Mouse (Mus musculus) heart, embryonic 14.5 days (tissue): ENCODE measurements around the gene Tbx3. TPM values are rescaled to one million over a fixed set of nuclear protein-coding genes. Genes with fewer than 3 reads are reported as not detected.

Experiments
- ATAC-seq: fragments of 200-750 bp; cut with Nextera tagmentation; 2 replicates; pipeline ENCODE4 v1.8.0; 2017; ENCODE audit warnings: low read depth, moderate TSS enrichment; ENCODE audit not compliant: insufficient number of reproducible peaks, insufficient read depth, low FRiP score
- H3K27ac ChIP-seq, 2 experiments: fragments of 200-500 bp in 1 of 2; fragments of 300-500 bp in 1 of 2; sonication (generic) in 1 of 2; replicated peaks in 1 of 2; 2 replicates each; pipeline ENCODE4 v1.5.1; 2012 to 2014; ENCODE audit warnings: low read depth in 2 of 2, low read length in 2 of 2, control low read depth in 1 of 2, mild to moderate bottlenecking in 1 of 2, mixed read lengths in 1 of 2; ENCODE audit not compliant: control insufficient read depth in 1 of 2, insufficient read depth in 1 of 2
- H3K27me3 ChIP-seq: fragments of 300-500 bp; sonication (generic); 2 replicates; pipeline ENCODE4 v1.6.1; 2014; ENCODE audit warnings: mild to moderate bottlenecking, low read length, control low read depth; ENCODE audit not compliant: control insufficient read depth, insufficient read depth
- H3K36me3 ChIP-seq: fragments of 300-500 bp; sonication (generic); 2 replicates; pipeline ENCODE4 v1.6.1; 2014; ENCODE audit warnings: mild to moderate bottlenecking, control low read depth, low read length, mixed read lengths; ENCODE audit not compliant: control insufficient read depth, insufficient read depth
- H3K4me1 ChIP-seq, 2 experiments: fragments of 200-500 bp in 1 of 2; fragments of 300-500 bp in 1 of 2; sonication (generic) in 1 of 2; 2 replicates each; pipeline ENCODE4 v1.6.1; 2012 to 2014; ENCODE audit warnings: low read length in 2 of 2, control low read depth in 1 of 2, mixed read lengths in 1 of 2; ENCODE audit not compliant: control insufficient read depth in 2 of 2, insufficient read depth in 2 of 2
- H3K4me2 ChIP-seq: fragments of 300-500 bp; sonication (generic); 2 replicates; pipeline ENCODE4 v1.6.1; 2014; ENCODE audit warnings: mild to moderate bottlenecking, low read length
- H3K4me3 ChIP-seq, 2 experiments: fragments of 200-500 bp in 1 of 2; fragments of 300-500 bp in 1 of 2; sonication (generic) in 1 of 2; 2 replicates each; pipeline ENCODE4 v1.5.1; 2012 to 2014; ENCODE audit warnings: low read length in 2 of 2, mild to moderate bottlenecking in 2 of 2, control low read depth in 1 of 2, low read depth in 1 of 2, moderate library complexity in 1 of 2; ENCODE audit not compliant: control insufficient read depth in 1 of 2, insufficient read depth in 1 of 2
- H3K9ac ChIP-seq: fragments of 300-500 bp; sonication (generic); 2 replicates; pipeline ENCODE4 v1.6.1; 2014; ENCODE audit warnings: mild to moderate bottlenecking, low read length
- H3K9me3 ChIP-seq: fragments of 300-500 bp; sonication (generic); 2 replicates; pipeline ENCODE4 v1.6.1; 2016; ENCODE audit warnings: low read length, control low read depth; ENCODE audit not compliant: control insufficient read depth
- WGBS: fragments of 180-500 bp; shearing (Covaris S2); extraction: QIAGEN DNeasy Blood & Tissue Kit; methylation state at CpG from one replicate; pipeline ENCODE4 v1.1.7; 2014; 5-methylcytosine and 5-hydroxymethylcytosine counted together
- polyA plus RNA-seq: library from polyadenylated mRNA; unstranded; fragments of >200 nt; fragmentation: Nextera tagmentation; extraction: Ambion mirVana; gene quantifications from 2 replicates; pipeline ENCODE4 v1.2.1, GENCODE M21; 2014

The Tbx3 gene
- polyA plus RNA-seq, 1 experiment from 2014 or later, result 7.9 TPM

GRCm38 (mm10) chr5:119628746-119629327, 41.6 kb upstream of the Tbx3 start:
- Histone ChIP-seq H3K27ac (no peak overlapping the region), H3K9ac (no peak overlapping the region), H3K4me3 (no peak overlapping the region), H3K9me3 (no peaks in the 10 kb centered on the region), H3K4me2 (no peak overlapping the region), H3K4me1 (peaks cover 6 to 10% of the 10 kb centered on the region in 2 experiments; a peak in 3 of 4 replicates), H3K27me3 (peaks cover 79% of the 10 kb centered on the region), H3K36me3 (no peaks in the 10 kb centered on the region)
- no peak for ATAC-seq
- WGBS, result 43% methylated on average over 12 of the region's 12 CpGs

DNA sequence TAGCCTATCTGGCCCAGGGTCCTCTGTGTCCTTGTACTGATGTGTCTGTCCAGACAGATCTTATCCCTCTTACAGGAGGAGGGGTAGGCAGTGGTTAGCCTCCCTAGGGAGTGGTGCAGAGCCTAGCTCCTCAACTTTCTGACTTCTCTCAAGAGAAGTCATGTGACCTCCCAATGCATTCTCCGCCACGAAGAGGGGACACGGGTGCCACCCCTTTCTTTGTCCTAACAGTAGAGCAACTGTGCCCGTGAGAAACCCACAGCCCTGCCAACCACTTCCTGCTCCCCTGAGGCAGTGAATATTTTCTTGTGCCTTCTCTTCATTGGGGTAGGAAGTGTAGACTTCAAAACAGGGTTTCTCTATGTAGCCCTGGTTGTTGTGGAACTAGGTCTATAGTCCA, 36.9 kb upstream of the Tbx3 start:
- no peaks in the 10 kb centered on the region for H3K36me3 ChIP-seq
- no peak overlapping the region for H3K4me3 ChIP-seq
- no peak overlapping the region for H3K27ac ChIP-seq
- no peak overlapping the region for H3K4me2 ChIP-seq
- 76% methylated on average over 4 of the region's 4 CpGs for WGBS
- peaks cover 12 to 15% of the 10 kb centered on the region in 2 experiments for H3K4me1 ChIP-seq
- ATAC-seq, result no peak
- H3K9me3 ChIP-seq, result no peaks in the 10 kb centered on the region
- H3K9ac ChIP-seq, result no peak overlapping the region
- peaks cover 71% of the 10 kb centered on the region for H3K27me3 ChIP-seq

DNA sequence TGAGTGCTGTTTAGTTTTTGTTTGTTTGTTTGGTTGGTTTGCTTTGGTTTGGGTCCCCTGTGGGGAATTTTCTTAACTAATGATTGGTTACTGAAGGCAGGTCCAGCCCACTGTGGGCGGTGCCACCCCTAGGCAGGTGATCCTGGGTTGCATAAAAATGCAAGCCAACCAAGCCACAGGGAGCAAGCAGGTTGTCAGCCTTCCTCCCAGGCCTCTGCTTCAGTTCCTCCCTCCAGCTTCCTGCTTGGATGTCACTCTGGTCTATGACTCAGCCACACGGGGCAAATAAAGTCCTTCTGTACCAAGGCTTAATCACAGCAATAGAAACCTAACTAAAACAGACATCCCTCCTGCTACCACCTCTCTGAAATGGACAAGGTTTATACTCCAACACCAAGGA, 35.6 kb upstream of the Tbx3 start:
- Histone ChIP-seq H3K27ac (no peak overlapping the region), H3K27me3 (peaks cover 73% of the 10 kb centered on the region), H3K4me2 (no peak overlapping the region), H3K9me3 (no peaks in the 10 kb centered on the region), H3K4me3 (no peak overlapping the region), H3K36me3 (no peaks in the 10 kb centered on the region), H3K9ac (no peak overlapping the region), H3K4me1 (peaks cover 12 to 15% of the 10 kb centered on the region in 2 experiments)
- 66% methylated on average over 2 of the region's 2 CpGs for WGBS
- no peak for ATAC-seq

DNA sequence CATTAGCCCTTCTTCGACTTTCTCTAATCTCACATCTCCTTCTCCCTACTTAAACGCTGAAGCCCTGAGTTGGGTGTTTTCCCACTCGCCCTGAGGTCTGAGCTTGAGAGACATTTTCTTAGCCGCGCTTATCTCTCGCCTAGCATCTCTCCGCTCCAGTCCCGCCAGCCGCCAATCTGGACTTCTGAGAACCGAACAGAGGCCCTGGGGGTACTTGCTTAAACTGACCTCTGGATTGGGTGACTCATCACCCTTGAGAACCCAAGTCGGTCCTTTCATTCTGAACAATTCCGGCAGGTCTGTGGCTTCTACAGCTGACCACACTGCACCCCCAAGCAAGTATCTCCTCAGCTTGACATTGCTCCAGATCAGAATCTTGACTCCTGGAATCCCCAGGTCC, 32.2 kb upstream of the Tbx3 start:
- Histone ChIP-seq H3K9ac (no peak overlapping the region), H3K27me3 (peaks cover 86% of the 10 kb centered on the region)
- WGBS, result 22% methylated on average over 12 of the region's 12 CpGs

DNA sequence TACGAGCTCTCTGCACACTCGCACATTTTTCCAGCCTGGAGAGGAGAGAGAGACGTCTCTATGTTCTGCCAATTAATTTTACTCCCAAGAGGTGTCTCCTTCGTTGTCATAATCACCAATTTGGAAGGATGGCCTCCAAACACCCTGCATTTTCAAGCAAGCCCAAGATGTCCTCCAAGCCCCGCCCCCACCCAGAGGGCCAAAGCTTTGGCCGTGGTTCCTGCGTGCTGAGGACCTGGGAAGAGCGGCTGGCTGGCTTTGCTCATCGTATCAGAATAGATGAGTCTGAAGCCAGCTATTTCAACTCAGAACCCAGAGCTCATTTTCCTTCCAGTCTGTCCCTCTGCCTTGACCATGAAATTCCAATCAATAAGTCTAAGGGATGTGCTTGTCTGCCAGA, 29.4 kb upstream of the Tbx3 start:
- H3K4me2 ChIP-seq, result no peak overlapping the region
- H3K4me1 ChIP-seq, result peaks cover 8 to 11% of the 10 kb centered on the region in 2 experiments
- ATAC-seq, result no peak
- H3K27ac ChIP-seq, result no peak overlapping the region
- H3K27me3 ChIP-seq, result peaks cover 91% of the 10 kb centered on the region
- H3K36me3 ChIP-seq, result no peaks in the 10 kb centered on the region
- WGBS, result 54% methylated on average over 9 of the region's 9 CpGs
- no peaks in the 10 kb centered on the region for H3K9me3 ChIP-seq
- H3K4me3 ChIP-seq, result no peak overlapping the region
- no peak overlapping the region for H3K9ac ChIP-seq

More for the DNA sequence above, 32.2 kb upstream of the Tbx3 start:
- no peaks in the 10 kb centered on the region for H3K9me3 ChIP-seq
- no peak for ATAC-seq
- peaks cover 7 to 15% of the 10 kb centered on the region in 2 experiments for H3K4me1 ChIP-seq
- H3K36me3 ChIP-seq, result no peaks in the 10 kb centered on the region
- H3K4me3 ChIP-seq, result no peak overlapping the region
- H3K27ac ChIP-seq, result no peak overlapping the region
- H3K4me2 ChIP-seq, result no peak overlapping the region

- no peak overlapping the region for H3K9ac ChIP-seq
- no peaks in the 10 kb centered on the region for H3K9me3 ChIP-seq
- H3K4me3 ChIP-seq, result no peak overlapping the region
- WGBS, result 49% methylated on average over 3 of the region's 3 CpGs
- H3K4me2 ChIP-seq, result no peak overlapping the region
- no peak for ATAC-seq
- H3K27me3 ChIP-seq, result peaks cover 93% of the 10 kb centered on the region
- H3K4me1 ChIP-seq, result peaks cover 2 to 6% of the 10 kb centered on the region in 2 experiments; a peak in 3 of 4 replicates
- H3K27ac ChIP-seq, result no peak overlapping the region
- no peaks in the 10 kb centered on the region for H3K36me3 ChIP-seq
Measured at GRCm38 (mm10) chr5:119641714-119642113, 28.8 kb upstream of the Tbx3 start.

GRCm38 (mm10) chr5:119646965-119647364, 23.5 kb upstream of the Tbx3 start:
- Histone ChIP-seq H3K4me3 (no peak overlapping the region), H3K27ac (no peak overlapping the region), H3K27me3 (peaks cover 82% of the 10 kb centered on the region), H3K4me1 (peaks cover 5 to 10% of the 10 kb centered on the region in 2 experiments; a peak in 3 of 4 replicates), H3K36me3 (no peaks in the 10 kb centered on the region), H3K9me3 (no peaks in the 10 kb centered on the region), H3K4me2 (no peak overlapping the region), H3K9ac (no peak overlapping the region)
- WGBS, result 71% methylated on average over 2 of the region's 2 CpGs
- ATAC-seq, result no peak
